Mouse (Mus musculus) CH12.LX (cell line): ENCODE results near the gene Cys1. TPM values are rescaled to one million over a fixed set of nuclear protein-coding genes. Genes with fewer than 3 reads are reported as not detected.

Experiments used
- DNase-seq: peaks from one replicate; pipeline ENCODE4 v3.0.0-alpha.2; 2013; ENCODE audit errors: extremely low read depth
- H3K27ac ChIP-seq: 2 replicates; pipeline ENCODE4 v1.5.1; 2012; ENCODE audit warnings: low read depth, mild to moderate bottlenecking, control low read depth, moderate library complexity; ENCODE audit not compliant: insufficient read depth
- H3K27me3 ChIP-seq: replicated peaks from 2 replicates; pipeline ENCODE3; 2012; ENCODE audit warnings: inconsistent platforms
- H3K36me3 ChIP-seq, 2 experiments: replicated peaks in 1 of 2; 2 replicates each; pipeline versions ENCODE3 to v1.6.1; 2012; ENCODE audit warnings: inconsistent platforms in 1 of 2, low read length in 1 of 2, mild to moderate bottlenecking in 1 of 2, mixed read lengths in 1 of 2, moderate library complexity in 1 of 2; ENCODE audit not compliant: control insufficient read depth in 1 of 2, insufficient read depth in 1 of 2
- H3K4me1 ChIP-seq, 2 experiments: 2 replicates each; pipeline ENCODE4 v1.6.1; 2012; ENCODE audit warnings: inconsistent platforms in 1 of 2, moderate library complexity in 1 of 2; ENCODE audit not compliant: insufficient read depth in 2 of 2, control insufficient read depth in 1 of 2
- H3K4me2 ChIP-seq: 2 replicates; pipeline ENCODE4 v1.6.1; 2012; ENCODE audit warnings: low read depth, mild to moderate bottlenecking, control low read depth; ENCODE audit not compliant: poor library complexity, insufficient read depth, severe bottlenecking
- H3K4me3 ChIP-seq, 3 experiments: fragments of 150-350 bp in 1 of 3; sonication (generic) in 1 of 3; replicated peaks in 1 of 3; 2 replicates each; pipeline versions ENCODE3 to v1.5.1; 2011 to 2012; ENCODE audit warnings: low read depth in 2 of 3, low read length in 2 of 3, mild to moderate bottlenecking in 2 of 3, moderate library complexity in 2 of 3, control low read depth in 1 of 3, improper control_type of control experiment in 1 of 3, inconsistent platforms in 1 of 3, mixed read lengths in 1 of 3; ENCODE audit not compliant: poor library complexity in 1 of 3
- H3K79me2 ChIP-seq: replicated peaks from 2 replicates; pipeline ENCODE4 v1.6.1; 2012; ENCODE audit warnings: mild to moderate bottlenecking, moderate library complexity; ENCODE audit not compliant: control insufficient read depth, poor library complexity, insufficient read depth, severe bottlenecking; ENCODE audit errors: extremely low read depth
- H3K9ac ChIP-seq: 2 replicates; pipeline ENCODE4 v1.6.1; 2012; ENCODE audit warnings: low read depth, mild to moderate bottlenecking, control low read depth, moderate library complexity; ENCODE audit not compliant: insufficient read depth
- H3K9me3 ChIP-seq: replicated peaks from 2 replicates; pipeline ENCODE3; 2012; ENCODE audit warnings: low read length, inconsistent platforms, mixed read lengths
- BHLHE40 ChIP-seq: IDR thresholded peaks from 2 replicates; pipeline ENCODE4 v1.6.1; 2011; ENCODE audit warnings: mild to moderate bottlenecking, low read depth, low read length, improper control_type of control experiment
- CHD1 ChIP-seq: IDR thresholded peaks from 2 replicates; pipeline ENCODE4 v1.6.1; 2012; ENCODE audit warnings: low read depth, low read length, improper control_type of control experiment, inconsistent platforms
- CHD2 ChIP-seq: IDR thresholded peaks from 2 replicates; pipeline ENCODE4 v1.6.1; 2011; ENCODE audit warnings: low read length, improper control_type of control experiment
- CTCF ChIP-seq, 2 experiments: IDR thresholded peaks in 1 of 2; conservative IDR thresholded peaks in 1 of 2; 2 replicates each; pipeline ENCODE4 v1.5.1; 2011 to 2012; ENCODE audit warnings: low read depth in 2 of 2, low read length in 2 of 2, improper control_type of control experiment in 1 of 2, inconsistent platforms in 1 of 2, mild to moderate bottlenecking in 1 of 2, moderate library complexity in 1 of 2
- E2F4 ChIP-seq: IDR thresholded peaks from 2 replicates; pipeline ENCODE4 v1.6.1; 2011; ENCODE audit warnings: low read depth, low read length, improper control_type of control experiment; ENCODE audit not compliant: insufficient replicate concordance
- EP300 ChIP-seq: IDR thresholded peaks from 2 replicates; pipeline ENCODE4 v1.6.1; 2011; ENCODE audit warnings: low read length, improper control_type of control experiment
- HCFC1 ChIP-seq: IDR thresholded peaks from 2 replicates; pipeline ENCODE4 v1.6.1; 2012; ENCODE audit warnings: low read depth, mild to moderate bottlenecking, inconsistent platforms, low read length, improper control_type of control experiment
- JUN ChIP-seq: IDR thresholded peaks from 2 replicates; pipeline ENCODE4 v1.6.1; 2011; ENCODE audit warnings: low read depth, mild to moderate bottlenecking, low read length, improper control_type of control experiment, moderate library complexity; ENCODE audit not compliant: insufficient read depth
- KAT2A ChIP-seq: IDR thresholded peaks from 2 replicates; pipeline ENCODE4 v1.6.1; 2012; ENCODE audit warnings: low read length, improper control_type of control experiment, inconsistent platforms; ENCODE audit not compliant: insufficient replicate concordance
- MAX ChIP-seq: IDR thresholded peaks from 2 replicates; pipeline ENCODE4 v1.6.1; 2011; ENCODE audit warnings: low read length, improper control_type of control experiment
- MAZ ChIP-seq: IDR thresholded peaks from 2 replicates; pipeline ENCODE4 v1.6.1; 2012; ENCODE audit warnings: low read depth, mild to moderate bottlenecking, inconsistent platforms, low read length, improper control_type of control experiment, moderate library complexity
- MYC ChIP-seq: IDR thresholded peaks from 2 replicates; pipeline ENCODE4 v1.6.1; 2011; ENCODE audit warnings: low read depth, mild to moderate bottlenecking, improper control_type of control experiment, low read length
- POLR2A ChIP-seq: IDR thresholded peaks from 2 replicates; pipeline ENCODE4 v1.6.1; 2011; ENCODE audit warnings: low read depth, mild to moderate bottlenecking, improper control_type of control experiment, low read length
- RAD21 ChIP-seq: IDR thresholded peaks from 2 replicates; pipeline ENCODE4 v1.6.1; 2011; ENCODE audit warnings: low read depth, mild to moderate bottlenecking, low read length, improper control_type of control experiment, moderate library complexity
- RCOR1 ChIP-seq: conservative IDR thresholded peaks from 2 replicates; pipeline ENCODE4 v1.6.1; 2012; ENCODE audit warnings: low read depth, mild to moderate bottlenecking, inconsistent platforms, low read length, improper control_type of control experiment
- TCF12 ChIP-seq: IDR thresholded peaks from 2 replicates; pipeline ENCODE4 v1.6.1; 2014; ENCODE audit warnings: low read depth, mild to moderate bottlenecking, inconsistent platforms, low read length, improper control_type of control experiment
- USF1 ChIP-seq: IDR thresholded peaks from 2 replicates; pipeline ENCODE4 v1.6.1; 2014; ENCODE audit warnings: low read depth, mild to moderate bottlenecking, inconsistent platforms, low read length, improper control_type of control experiment
- USF2 ChIP-seq: conservative IDR thresholded peaks from 2 replicates; pipeline ENCODE4 v1.6.1; 2011; ENCODE audit warnings: low read depth, low read length, improper control_type of control experiment
- ZC3H11A ChIP-seq: IDR thresholded peaks from 2 replicates; pipeline ENCODE4 v1.6.1; 2012; ENCODE audit warnings: low read depth, mild to moderate bottlenecking, inconsistent platforms, low read length, improper control_type of control experiment
- ZKSCAN1 ChIP-seq: IDR thresholded peaks from 2 replicates; pipeline ENCODE4 v1.6.1; 2012; ENCODE audit warnings: low read depth, inconsistent platforms, low read length, improper control_type of control experiment, borderline replicate concordance
- ZMIZ1 ChIP-seq: IDR thresholded peaks from 2 replicates; pipeline ENCODE4 v1.6.1; 2012; ENCODE audit warnings: low read depth, mild to moderate bottlenecking, inconsistent platforms, low read length, improper control_type of control experiment
- ZNF384 ChIP-seq: IDR thresholded peaks from 2 replicates; pipeline ENCODE4 v1.6.1; 2012; ENCODE audit warnings: low read depth, low read length, improper control_type of control experiment, inconsistent platforms
- dilution Hi-C: fragments of 300-500 bp; cut with MboI; formaldehyde crosslinking; loops from 2 replicates; pipeline ENCODE4 v1.14.3; 2020; ENCODE audit warnings: low sequenced_read_pairs; ENCODE audit not compliant: extremely low pct_unique_long_range_greater_than_20kb, extremely low pct_ligation_motif_present
- in situ Hi-C: fragments of 300-500 bp; cut with MboI; formaldehyde crosslinking; loops from 3 replicates; pipeline ENCODE4 v1.14.3; 2019; ENCODE audit warnings: low sequenced_read_pairs, low pct_ligation_motif_present, low pct_unique_long_range_greater_than_20kb, mixed read lengths
- polyA plus RNA-seq: library from polyadenylated mRNA; unstranded; fragments of >175 nt; gene quantifications from 2 replicates; pipeline ENCODE4 v1.2.1, GENCODE M21; 2012; ENCODE audit warnings: low read depth; ENCODE audit not compliant: insufficient read length
- total RNA-seq, 2 experiments: library from RNA; depleted of rRNA; stranded (reverse); fragments of 300-350 nt in 1 of 2; fragments of >200 nt in 1 of 2; gene quantifications; 2 replicates each; pipeline ENCODE4 v1.2.3; 2012 to 2014

Gene Cys1
- total and polyA plus RNA-seq, 3 experiments = not detected

GRCm38 (mm10) chr12:24659923-24660322 lies 21.7 kb downstream of the Cys1 start:
- no peaks in the 10 kb centered on the region for H3K9me3 ChIP-seq
- H3K4me3 ChIP-seq = no peak overlapping the region
- in situ Hi-C loops = no loop called here
- H3K9ac ChIP-seq = no peak overlapping the region
- peaks cover 15 to 50% of the 10 kb centered on the region in 2 experiments for H3K4me1 ChIP-seq
- DNase-seq = no peak
- H3K36me3 ChIP-seq = peaks cover 47 to 79% of the 10 kb centered on the region in 2 experiments
- TF ChIP-seq BHLHE40 (no peak), MYC (no peak), ZKSCAN1 (no peak)
- TF ChIP-seq, all 38 proteins: peak for 0
- no peak overlapping the region for H3K27ac ChIP-seq
- no peak overlapping the region for H3K4me2 ChIP-seq
- H3K79me2 ChIP-seq = no peaks in the 10 kb centered on the region; the same call in 1 of the 2 replicates
- no peaks in the 10 kb centered on the region for H3K27me3 ChIP-seq
- dilution Hi-C loops = no loop called here

GRCm38 (mm10) chr12:24658998-24659397 lies 22.6 kb downstream of the Cys1 start:
- no peak for TF ChIP-seq ZMIZ1
- TF ChIP-seq USF1 = no peak
- TF ChIP-seq HCFC1 = no peak
- no peak for TF ChIP-seq KAT2A
- TF ChIP-seq EP300 = no peak
- no peak for TF ChIP-seq ZNF384
- TF ChIP-seq RAD21 = no peak
- TF ChIP-seq E2F4 = no peak
- no peak for TF ChIP-seq CHD1
- no peak for TF ChIP-seq JUN
- no peak for TF ChIP-seq USF2
- no peak for TF ChIP-seq MAX
- TF ChIP-seq RCOR1 = no peak
- no peak for TF ChIP-seq POLR2A
- TF ChIP-seq CTCF (conservative IDR thresholded peaks at IDR 0.05 in 1 of 2, IDR thresholded peaks at IDR 0.05 in 1 of 2; ENCODE audit: low read depth in 2 of 2, low read length in 2 of 2) = no peak
- no peak for TF ChIP-seq MAZ
- TF ChIP-seq TCF12 = no peak
- no peak for TF ChIP-seq CHD2
- no peak for TF ChIP-seq ZC3H11A
- dilution Hi-C loops (no loop called here), in situ Hi-C loops (no loop called here)
- H3K4me3 ChIP-seq = no peak overlapping the region
- no peaks in the 10 kb centered on the region; the same call in 1 of the 2 replicates for H3K79me2 ChIP-seq
- H3K36me3 ChIP-seq = peaks cover 48 to 84% of the 10 kb centered on the region in 2 experiments
- no peak overlapping the region for H3K27ac ChIP-seq
- no peak overlapping the region for H3K9ac ChIP-seq
- no peak for DNase-seq
- H3K4me2 ChIP-seq = no peak overlapping the region
- H3K4me1 ChIP-seq = peaks cover 17 to 58% of the 10 kb centered on the region in 2 experiments
- H3K9me3 ChIP-seq = no peaks in the 10 kb centered on the region
- no peaks in the 10 kb centered on the region for H3K27me3 ChIP-seq
